In genomic region chr9:44109360-44110095, GRCm38 (mm10) we compare ENCODE assay signal across 8 mouse cellular contexts. TPM values are rescaled to one million over a fixed set of nuclear protein-coding genes. Genes with fewer than 3 reads are reported as not detected.
DNase-seq lines count a peak whose midpoint lies in the region; ATAC-seq lines count a peak whose summit lies in the region.

No protein-coding gene starts in this region.

- 36% methylated on average over 9 of the region's 9 CpGs for WGBS in hindbrain, embryonic 16.5 days
- 38% methylated on average over 9 of the region's 9 CpGs for WGBS in midbrain, embryonic 12.5 days

- no peak for ATAC-seq in hindbrain, embryonic 16.5 days
- ATAC-seq in midbrain, embryonic 12.5 days (ENCODE audit: low FRiP score, low read depth) = no peak

- no peaks in the 10 kb centered on the region for H3K9me3 ChIP-seq in hindbrain, embryonic 16.5 days (ENCODE audit: control insufficient read depth, low read length)
- H3K9me3 ChIP-seq in midbrain, embryonic 12.5 days = no peaks in the 10 kb centered on the region

- H3K4me1 ChIP-seq in hindbrain, embryonic 16.5 days (ENCODE audit: control insufficient read depth, insufficient read depth, low read depth, low read length) = peaks cover 42% of the 10 kb centered on the region
- peaks cover 51% of the 10 kb centered on the region for H3K4me1 ChIP-seq in midbrain, embryonic 12.5 days

- no peak overlapping the region for H3K9ac ChIP-seq in hindbrain, embryonic 16.5 days (ENCODE audit: low read depth, low read length)
- H3K9ac ChIP-seq in midbrain, embryonic 12.5 days (replicated peaks) = peak overlapping the region; percentile 25; the same call in 1 of the 2 replicates

- DNase-seq in heart, adult 11 months = peak; percentile 95
- no peak for DNase-seq in heart, postnatal 25 days (ENCODE audit: low spot score)
- peak; percentile 91 for DNase-seq in cerebellum, adult 9-10 months
- DNase-seq in frontal cortex, postnatal 25 days (ENCODE audit: low spot score in 2 of 2) = peak; percentile 75 to 78
- DNase-seq in left cerebral cortex, postnatal 4 days = peak; percentile 79
- DNase-seq in spleen, postnatal 14 days (ENCODE audit: low spot score in 2 of 2) = peak; percentile 53 to 72

- H3K27ac ChIP-seq in hindbrain, embryonic 16.5 days (ENCODE audit: low read depth, low read length) = no peak overlapping the region
- H3K27ac ChIP-seq in midbrain, embryonic 12.5 days (replicated peaks) = no peak overlapping the region

- intact Hi-C loops in heart, postnatal 25 days (cut with DNase I) = loop anchor here (5.0 kb wide), 2 partner anchors 37 to 122 kb away; no protein-coding TSS in a partner anchor
- intact Hi-C loops in left cerebral cortex, postnatal 4 days (cut with DNase I) = loop anchor here (10.0 kb wide), 1 partner anchor 125 kb away; no protein-coding TSS in a partner anchor

- H3K36me3 ChIP-seq in hindbrain, embryonic 16.5 days (ENCODE audit: control insufficient read depth, insufficient read depth, low read length) = no peaks in the 10 kb centered on the region
- H3K36me3 ChIP-seq in midbrain, embryonic 12.5 days = peaks cover 11% of the 10 kb centered on the region; the same call in 1 of the 2 replicates

- no peak overlapping the region for H3K4me3 ChIP-seq in hindbrain, embryonic 16.5 days (ENCODE audit: low read length)
- 0 out of 2 replicates have a peak overlapping the region, but pooled peaks have one; percentile 12 for H3K4me3 ChIP-seq in midbrain, embryonic 12.5 days

- H3K27me3 ChIP-seq in hindbrain, embryonic 16.5 days (replicated peaks; ENCODE audit: control insufficient read depth, insufficient read depth, low read length) = no peaks in the 10 kb centered on the region
- H3K27me3 ChIP-seq in midbrain, embryonic 12.5 days = no peaks in the 10 kb centered on the region

- peak overlapping the region; percentile 11 for H3K4me2 ChIP-seq in hindbrain, embryonic 16.5 days (ENCODE audit: low read length)
- peak overlapping the region; percentile 32 for H3K4me2 ChIP-seq in midbrain, embryonic 12.5 days (replicated peaks)

RNA-seq across cellular contexts. Expression of gene C1qtnf5, which starts 2.5 kb away (rescaled TPM):
- 10 to 100 TPM in 1 of 2 experiments, 1 to 10 TPM in 1; 9.7 to 10.9 TPM for total RNA-seq in heart, postnatal 25 days (2021)
- 8.5 and 9.5 TPM in 2 replicates for polyA plus RNA-seq in hindbrain, embryonic 16.5 days (2015; fragmentation: Nextera tagmentation; extraction: Ambion mirVana)
- total RNA-seq in left cerebral cortex, postnatal 4 days (2021) = 10 to 100 TPM in 1 of 2 experiments, 1 to 10 TPM in 1; 5.3 to 10.6 TPM
- polyA plus RNA-seq in midbrain, embryonic 12.5 days (2016; fragmentation: Nextera tagmentation; extraction: Ambion mirVana) = 1.3 TPM in 2 replicates

RNA-seq across cellular contexts. Expression of gene Gm49380, which starts 3.8 kb away (rescaled TPM):
- total RNA-seq in heart, postnatal 25 days (2021) = under 1 TPM in 1 of 2 experiments, not detected in 1; 0.11 TPM
- polyA plus RNA-seq in hindbrain, embryonic 16.5 days (2015; fragmentation: Nextera tagmentation; extraction: Ambion mirVana) = 0.14 and 0.24 TPM in 2 replicates
- total RNA-seq in left cerebral cortex, postnatal 4 days (2021) = under 1 TPM in 1 of 2 experiments, not detected in 1; 0.44 TPM
- polyA plus RNA-seq in midbrain, embryonic 12.5 days (2016; fragmentation: Nextera tagmentation; extraction: Ambion mirVana) = 0.24 and 0.43 TPM in 2 replicates

RNA-seq across cellular contexts. Expression of gene Rnf26, which starts 3.8 kb away (rescaled TPM):
- 1 to 10 TPM; 7.7 to 8.1 TPM for total RNA-seq in heart, postnatal 25 days (2021)
- 33.0 and 37.8 TPM in 2 replicates for polyA plus RNA-seq in hindbrain, embryonic 16.5 days (2015; fragmentation: Nextera tagmentation; extraction: Ambion mirVana)
- total RNA-seq in left cerebral cortex, postnatal 4 days (2021) = 10 to 100 TPM; 31.1 to 33.1 TPM
- 60.6 and 64.2 TPM in 2 replicates for polyA plus RNA-seq in midbrain, embryonic 12.5 days (2016; fragmentation: Nextera tagmentation; extraction: Ambion mirVana)

RNA-seq across cellular contexts. Expression of gene Mfrp, which starts 8.0 kb away (rescaled TPM):
- total RNA-seq in heart, postnatal 25 days (2021) = not detected
- polyA plus RNA-seq in hindbrain, embryonic 16.5 days (2015; fragmentation: Nextera tagmentation; extraction: Ambion mirVana) = 0.20 and 0.31 TPM in 2 replicates
- not detected for total RNA-seq in left cerebral cortex, postnatal 4 days (2021)
- polyA plus RNA-seq in midbrain, embryonic 12.5 days (2016; fragmentation: Nextera tagmentation; extraction: Ambion mirVana) = 0.10 TPM in 1 of 2 replicates, not detected in the other

RNA-seq across cellular contexts. Expression of gene Mcam, which starts 24.7 kb away (rescaled TPM):
- 10 to 100 TPM; 38.9 to 40.4 TPM for total RNA-seq in heart, postnatal 25 days (2021)
- 12.3 and 15.3 TPM in 2 replicates for polyA plus RNA-seq in hindbrain, embryonic 16.5 days (2015; fragmentation: Nextera tagmentation; extraction: Ambion mirVana)
- 10 to 100 TPM; 13.7 to 16.9 TPM for total RNA-seq in left cerebral cortex, postnatal 4 days (2021)
- 12.1 and 14.3 TPM in 2 replicates for polyA plus RNA-seq in midbrain, embryonic 12.5 days (2016; fragmentation: Nextera tagmentation; extraction: Ambion mirVana)
